Mouse (Mus musculus): ENCODE measurements around the gene Pklr. TPM values are rescaled to one million over a fixed set of nuclear protein-coding genes. Genes with fewer than 3 reads are reported as not detected.

The Pklr gene
- polyA plus RNA-seq, 1 experiment from 2014 or later = 91.8 TPM

GRCm38 (mm10) chr3:89132285-89133062 is 3.5 kb upstream of the Pklr start:
- Histone ChIP-seq H3K9me3 (ENCODE audit: control insufficient read depth) (no peaks in the 10 kb centered on the region), H3K27ac (ENCODE audit: low read depth, low read length) (peak overlapping the region; percentile 78), H3K36me3 (ENCODE audit: control insufficient read depth, insufficient read depth) (no peaks in the 10 kb centered on the region), H3K4me2 (replicated peaks; ENCODE audit: low read depth) (peak overlapping the region; percentile 70), H3K4me1 (replicated peaks; ENCODE audit: control insufficient read depth, insufficient read depth, low read length) (peaks cover 3% of the 10 kb centered on the region; the same call in 1 of the 2 replicates), H3K27me3 (replicated peaks; ENCODE audit: control insufficient read depth, insufficient read depth, low read length) (no peaks in the 10 kb centered on the region), H3K9ac (ENCODE audit: low read depth, low read length) (peak overlapping the region; percentile 40; the same call in 1 of the 2 replicates), H3K4me3 (ENCODE audit: low read depth, low read length) (peak overlapping the region; percentile 31)
- ATAC-seq = no peak
- 14% methylated on average over 29 of the region's 30 CpGs for WGBS
- peak; percentile 77 for TF ChIP-seq CTCF (IDR thresholded peaks at IDR 0.05; ENCODE audit: low read depth)

- Histone ChIP-seq H3K4me1 (replicated peaks; ENCODE audit: control insufficient read depth, insufficient read depth, low read length) (peaks cover 3% of the 10 kb centered on the region; the same call in 1 of the 2 replicates), H3K9me3 (ENCODE audit: control insufficient read depth) (no peaks in the 10 kb centered on the region), H3K9ac (ENCODE audit: low read depth, low read length) (no peak overlapping the region), H3K36me3 (ENCODE audit: control insufficient read depth, insufficient read depth) (no peaks in the 10 kb centered on the region), H3K4me2 (replicated peaks; ENCODE audit: low read depth) (peak overlapping the region; percentile 70; the same call in 1 of the 2 replicates), H3K4me3 (ENCODE audit: low read depth, low read length) (no peak overlapping the region), H3K27me3 (replicated peaks; ENCODE audit: control insufficient read depth, insufficient read depth, low read length) (no peaks in the 10 kb centered on the region), H3K27ac (ENCODE audit: low read depth, low read length) (peak overlapping the region; percentile 78)
- no peak for ATAC-seq
- no peak for TF ChIP-seq CTCF (IDR thresholded peaks at IDR 0.05; ENCODE audit: low read depth)
- WGBS = 47% methylated on average over 7 of the region's 7 CpGs
Measured at GRCm38 (mm10) chr3:89133063-89133450, 2.9 kb upstream of the Pklr start.

GRCm38 (mm10) chr3:89133752-89134151 is 2.2 kb upstream of the Pklr start:
- H3K27ac ChIP-seq (ENCODE audit: low read depth, low read length) = peak overlapping the region; percentile 78
- peak overlapping the region; percentile 70; the same call in 1 of the 2 replicates for H3K4me2 ChIP-seq (replicated peaks; ENCODE audit: low read depth)
- peak; percentile 57 for ATAC-seq
- WGBS = 38% methylated on average over 1 of the region's 1 CpGs
- no peaks in the 10 kb centered on the region for H3K36me3 ChIP-seq (ENCODE audit: control insufficient read depth, insufficient read depth)
- H3K4me3 ChIP-seq (ENCODE audit: low read depth, low read length) = no peak overlapping the region
- no peak overlapping the region for H3K9ac ChIP-seq (ENCODE audit: low read depth, low read length)
- no peaks in the 10 kb centered on the region for H3K9me3 ChIP-seq (ENCODE audit: control insufficient read depth)
- TF ChIP-seq CTCF (IDR thresholded peaks at IDR 0.05; ENCODE audit: low read depth) = no peak
- peaks cover 6% of the 10 kb centered on the region; the same call in 1 of the 2 replicates for H3K4me1 ChIP-seq (replicated peaks; ENCODE audit: control insufficient read depth, insufficient read depth, low read length)
- H3K27me3 ChIP-seq (replicated peaks; ENCODE audit: control insufficient read depth, insufficient read depth, low read length) = no peaks in the 10 kb centered on the region

- peak; percentile 69 for TF ChIP-seq CTCF (IDR thresholded peaks at IDR 0.05; ENCODE audit: low read depth)
- Histone ChIP-seq H3K36me3 (ENCODE audit: control insufficient read depth, insufficient read depth) (peaks cover 2% of the 10 kb centered on the region; the same call in 1 of the 2 replicates), H3K4me3 (ENCODE audit: low read depth, low read length) (peak overlapping the region; percentile 45), H3K27ac (ENCODE audit: low read depth, low read length) (peak overlapping the region; percentile 60), H3K9me3 (ENCODE audit: control insufficient read depth) (no peaks in the 10 kb centered on the region), H3K4me1 (replicated peaks; ENCODE audit: control insufficient read depth, insufficient read depth, low read length) (peaks cover 6% of the 10 kb centered on the region; the same call in 1 of the 2 replicates), H3K9ac (ENCODE audit: low read depth, low read length) (no peak overlapping the region), H3K4me2 (replicated peaks; ENCODE audit: low read depth) (peak overlapping the region; percentile 68), H3K27me3 (replicated peaks; ENCODE audit: control insufficient read depth, insufficient read depth, low read length) (no peaks in the 10 kb centered on the region)
- WGBS = 13% methylated on average over 9 of the region's 9 CpGs
- peak; percentile 88 for ATAC-seq
Measured at GRCm38 (mm10) chr3:89136365-89136764, 423 bp downstream of the Pklr start.

GRCm38 (mm10) chr3:89144821-89145220 is 8.9 kb downstream of the Pklr start:
- 71% methylated on average over 10 of the region's 10 CpGs for WGBS
- H3K27me3 ChIP-seq (replicated peaks; ENCODE audit: control insufficient read depth, insufficient read depth, low read length) = no peaks in the 10 kb centered on the region
- no peak overlapping the region for H3K9ac ChIP-seq (ENCODE audit: low read depth, low read length)
- no peak overlapping the region for H3K4me3 ChIP-seq (ENCODE audit: low read depth, low read length)
- H3K4me1 ChIP-seq (replicated peaks; ENCODE audit: control insufficient read depth, insufficient read depth, low read length) = no peaks in the 10 kb centered on the region
- ATAC-seq = no peak
- peaks cover 46% of the 10 kb centered on the region for H3K36me3 ChIP-seq (ENCODE audit: control insufficient read depth, insufficient read depth)
- TF ChIP-seq CTCF (IDR thresholded peaks at IDR 0.05; ENCODE audit: low read depth) = no peak
- H3K4me2 ChIP-seq (replicated peaks; ENCODE audit: low read depth) = no peak overlapping the region
- H3K27ac ChIP-seq (ENCODE audit: low read depth, low read length) = no peak overlapping the region
- H3K9me3 ChIP-seq (ENCODE audit: control insufficient read depth) = no peaks in the 10 kb centered on the region

- no peak overlapping the region for H3K27ac ChIP-seq (ENCODE audit: low read depth, low read length)
- peaks cover 46% of the 10 kb centered on the region for H3K36me3 ChIP-seq (ENCODE audit: control insufficient read depth, insufficient read depth)
- no peak overlapping the region for H3K4me3 ChIP-seq (ENCODE audit: low read depth, low read length)
- no peak for TF ChIP-seq CTCF (IDR thresholded peaks at IDR 0.05; ENCODE audit: low read depth)
- H3K9me3 ChIP-seq (ENCODE audit: control insufficient read depth) = no peaks in the 10 kb centered on the region
- no peak overlapping the region for H3K4me2 ChIP-seq (replicated peaks; ENCODE audit: low read depth)
- WGBS = 70% methylated on average over 8 of the region's 8 CpGs
- H3K9ac ChIP-seq (ENCODE audit: low read depth, low read length) = no peak overlapping the region
- H3K4me1 ChIP-seq (replicated peaks; ENCODE audit: control insufficient read depth, insufficient read depth, low read length) = no peaks in the 10 kb centered on the region
- ATAC-seq = no peak
- no peaks in the 10 kb centered on the region for H3K27me3 ChIP-seq (replicated peaks; ENCODE audit: control insufficient read depth, insufficient read depth, low read length)
Measured at GRCm38 (mm10) chr3:89145566-89145965, 9.6 kb downstream of the Pklr start.
